Mouse (Mus musculus) neural tube, embryonic 12.5 days (tissue): ENCODE data around the gene Nav1. TPM values are rescaled to one million over a fixed set of nuclear protein-coding genes. Genes with fewer than 3 reads are reported as not detected.
A peak's percentile ranks its signal among the peaks of the same experiment; 100 is the strongest.

Experiments
- ATAC-seq: fragments of 200-750 bp; cut with Nextera tagmentation; 2 replicates; pipeline ENCODE4 v1.8.0; 2017; ENCODE audit warnings: low read depth, mild to moderate bottlenecking, moderate TSS enrichment, moderate library complexity; ENCODE audit not compliant: low FRiP score
- H3K27ac ChIP-seq: fragments of 300-500 bp; sonication (generic); 2 replicates; pipeline ENCODE4 v1.5.1; 2016
- H3K27me3 ChIP-seq: fragments of 300-500 bp; sonication (generic); replicated peaks from 2 replicates; pipeline ENCODE4 v1.6.1; 2016; ENCODE audit warnings: mild to moderate bottlenecking
- H3K36me3 ChIP-seq: fragments of 300-500 bp; sonication (generic); 2 replicates; pipeline ENCODE4 v1.6.1; 2016; ENCODE audit warnings: mild to moderate bottlenecking
- H3K4me1 ChIP-seq: fragments of 300-500 bp; sonication (generic); 2 replicates; pipeline ENCODE4 v1.6.1; 2016
- H3K4me2 ChIP-seq: fragments of 300-500 bp; sonication (generic); replicated peaks from 2 replicates; pipeline ENCODE4 v1.6.1; 2016; ENCODE audit warnings: mild to moderate bottlenecking
- H3K4me3 ChIP-seq: fragments of 300-500 bp; sonication (generic); 2 replicates; pipeline ENCODE4 v1.5.1; 2016
- H3K9ac ChIP-seq: fragments of 300-500 bp; sonication (generic); 2 replicates; pipeline ENCODE4 v1.6.1; 2016; ENCODE audit warnings: mild to moderate bottlenecking
- H3K9me3 ChIP-seq: fragments of 300-500 bp; sonication (generic); 2 replicates; pipeline ENCODE4 v1.6.1; 2016; ENCODE audit warnings: mild to moderate bottlenecking
- WGBS: fragments of 180-500 bp; shearing (Covaris S2); methylation state at CpG from one replicate; pipeline ENCODE4 v1.1.7; 2016; 5-methylcytosine and 5-hydroxymethylcytosine counted together
- polyA plus RNA-seq: library from polyadenylated mRNA; unstranded; fragments of >200 nt; fragmentation: Nextera tagmentation; extraction: Ambion mirVana; gene quantifications from 2 replicates; pipeline ENCODE4 v1.2.1, GENCODE M21; 2016

The Nav1 gene
- polyA plus RNA-seq, 1 experiment from 2014 or later = 29.9 TPM

- Histone ChIP-seq H3K9ac (no peak overlapping the region), H3K9me3 (no peaks in the 10 kb centered on the region), H3K4me2 (no peak overlapping the region), H3K4me1 (peaks cover 6% of the 10 kb centered on the region; the same call in 1 of the 2 replicates), H3K36me3 (peaks cover 22% of the 10 kb centered on the region), H3K4me3 (no peak overlapping the region), H3K27ac (no peak overlapping the region), H3K27me3 (no peaks in the 10 kb centered on the region)
- no peak for ATAC-seq
- 54% methylated on average over 2 of the region's 2 CpGs for WGBS
Measured at GRCm38 (mm10) chr1:135435823-135436222, 171.3 kb downstream of the Nav1 start.

- H3K27me3 ChIP-seq = no peaks in the 10 kb centered on the region
- peak; percentile 68 for ATAC-seq
- peak overlapping the region; percentile 79 for H3K4me2 ChIP-seq
- H3K4me3 ChIP-seq = peak overlapping the region; percentile 91
- peak overlapping the region; percentile 87; the same call in 1 of the 2 replicates for H3K27ac ChIP-seq
- peaks cover 12% of the 10 kb centered on the region; the same call in 1 of the 2 replicates for H3K36me3 ChIP-seq
- no peaks in the 10 kb centered on the region for H3K9me3 ChIP-seq
- 2% methylated on average over 14 of the region's 14 CpGs for WGBS
- peaks cover 27% of the 10 kb centered on the region for H3K4me1 ChIP-seq
- H3K9ac ChIP-seq = peak overlapping the region; percentile 95
Measured at GRCm38 (mm10) chr1:135430669-135431017, 176.5 kb downstream of the Nav1 start.

GRCm38 (mm10) chr1:135429901-135430668 is 177.0 kb downstream of the Nav1 start, which contains the start of gene Ipo9:
Ipo9 (minus strand) TSS chr1:135430499.
- Histone ChIP-seq H3K4me1 (peaks cover 27% of the 10 kb centered on the region), H3K27ac (peak within 1 kb of the TSS; percentile 87), H3K9me3 (no peaks in the 10 kb centered on the region), H3K4me3 (peak within 1 kb of the TSS; percentile 91), H3K4me2 (peak within 1 kb of the TSS; percentile 79), H3K27me3 (no peaks in the 10 kb centered on the region), H3K9ac (peak within 1 kb of the TSS; percentile 95), H3K36me3 (peaks cover 18% of the 10 kb centered on the region)
- peak; percentile 94 for ATAC-seq
- WGBS = under 1% methylated on average over 65 of the region's 65 CpGs

- ATAC-seq = no peak
- Histone ChIP-seq H3K9me3 (no peaks in the 10 kb centered on the region), H3K27ac (no peak overlapping the region), H3K27me3 (no peaks in the 10 kb centered on the region), H3K4me1 (peaks cover 27% of the 10 kb centered on the region), H3K9ac (no peak overlapping the region), H3K4me3 (no peak overlapping the region), H3K4me2 (peak overlapping the region; percentile 79; the same call in 1 of the 2 replicates), H3K36me3 (peaks cover 33% of the 10 kb centered on the region)
- WGBS = 89% methylated on average over 6 of the region's 6 CpGs
Measured at GRCm38 (mm10) chr1:135427390-135427789, 179.7 kb downstream of the Nav1 start.

- H3K4me3 ChIP-seq = no peak overlapping the region
Measured at GRCm38 (mm10) chr1:135426645-135427044, 180.4 kb downstream of the Nav1 start.

GRCm38 (mm10) chr1:135422772-135423171 is 184.3 kb downstream of the Nav1 start:
- Histone ChIP-seq H3K27ac (no peak overlapping the region), H3K27me3 (no peaks in the 10 kb centered on the region), H3K9ac (no peak overlapping the region), H3K36me3 (peaks cover 59% of the 10 kb centered on the region), H3K4me2 (no peak overlapping the region), H3K4me1 (peaks cover 5% of the 10 kb centered on the region), H3K4me3 (no peak overlapping the region), H3K9me3 (no peaks in the 10 kb centered on the region)
- 94% methylated on average over 6 of the region's 6 CpGs for WGBS
- no peak for ATAC-seq

More at GRCm38 (mm10) chr1:135426645-135427044, 180.4 kb downstream of the Nav1 start:
- no peak for ATAC-seq
- no peak overlapping the region for H3K9ac ChIP-seq
- H3K27ac ChIP-seq = no peak overlapping the region
- H3K4me2 ChIP-seq = no peak overlapping the region
- H3K9me3 ChIP-seq = no peaks in the 10 kb centered on the region
- peaks cover 33% of the 10 kb centered on the region for H3K36me3 ChIP-seq
- no peaks in the 10 kb centered on the region for H3K27me3 ChIP-seq
- H3K4me1 ChIP-seq = peaks cover 27% of the 10 kb centered on the region
- 95% methylated on average over 10 of the region's 10 CpGs for WGBS

- no peak overlapping the region for H3K4me3 ChIP-seq
- no peak for ATAC-seq
- no peak overlapping the region for H3K9ac ChIP-seq
- H3K36me3 ChIP-seq = peaks cover 94% of the 10 kb centered on the region
- H3K9me3 ChIP-seq = no peaks in the 10 kb centered on the region
- no peaks in the 10 kb centered on the region for H3K27me3 ChIP-seq
- H3K4me1 ChIP-seq = no peaks in the 10 kb centered on the region
- H3K4me2 ChIP-seq = no peak overlapping the region
- H3K27ac ChIP-seq = no peak overlapping the region
Measured at GRCm38 (mm10) chr1:135413996-135414395, 193.1 kb downstream of the Nav1 start.

GRCm38 (mm10) chr1:135412130-135412529 is 195.0 kb downstream of the Nav1 start:
- no peaks in the 10 kb centered on the region for H3K27me3 ChIP-seq
- no peaks in the 10 kb centered on the region for H3K4me1 ChIP-seq
- WGBS = 88% methylated on average over 4 of the region's 4 CpGs
- H3K36me3 ChIP-seq = peaks cover 92% of the 10 kb centered on the region
- H3K4me3 ChIP-seq = no peak overlapping the region
- no peak overlapping the region for H3K9ac ChIP-seq
- ATAC-seq = no peak
- H3K4me2 ChIP-seq = no peak overlapping the region
- H3K27ac ChIP-seq = no peak overlapping the region
- H3K9me3 ChIP-seq = no peaks in the 10 kb centered on the region

GRCm38 (mm10) chr1:135410967-135411366 is 196.1 kb downstream of the Nav1 start:
- no peak overlapping the region for H3K4me3 ChIP-seq
- no peak overlapping the region for H3K27ac ChIP-seq
- H3K4me1 ChIP-seq = no peaks in the 10 kb centered on the region
- no peak overlapping the region for H3K9ac ChIP-seq
- 81% methylated on average over 2 of the region's 2 CpGs for WGBS
- peaks cover 90% of the 10 kb centered on the region for H3K36me3 ChIP-seq
- H3K27me3 ChIP-seq = no peaks in the 10 kb centered on the region
- H3K4me2 ChIP-seq = no peak overlapping the region
- ATAC-seq = no peak
- H3K9me3 ChIP-seq = no peaks in the 10 kb centered on the region

- no peak for ATAC-seq
- 97% methylated on average over 4 of the region's 4 CpGs for WGBS
Measured at GRCm38 (mm10) chr1:135408973-135409372, 198.1 kb downstream of the Nav1 start.

GRCm38 (mm10) chr1:135405356-135405755 is 201.7 kb downstream of the Nav1 start:
- Histone ChIP-seq H3K27ac (no peak overlapping the region), H3K4me2 (no peak overlapping the region), H3K9ac (no peak overlapping the region), H3K27me3 (no peaks in the 10 kb centered on the region), H3K36me3 (peaks cover 93% of the 10 kb centered on the region), H3K9me3 (no peaks in the 10 kb centered on the region), H3K4me1 (no peaks in the 10 kb centered on the region), H3K4me3 (no peak overlapping the region)
- 90% methylated on average over 7 of the region's 7 CpGs for WGBS
- ATAC-seq = no peak

More at GRCm38 (mm10) chr1:135408973-135409372, 198.1 kb downstream of the Nav1 start:
- Histone ChIP-seq H3K27ac (no peak overlapping the region), H3K36me3 (peaks cover 92% of the 10 kb centered on the region), H3K9ac (no peak overlapping the region), H3K9me3 (no peaks in the 10 kb centered on the region), H3K4me1 (no peaks in the 10 kb centered on the region), H3K4me3 (no peak overlapping the region), H3K4me2 (no peak overlapping the region), H3K27me3 (no peaks in the 10 kb centered on the region)

- no peaks in the 10 kb centered on the region for H3K27me3 ChIP-seq
- H3K9ac ChIP-seq = no peak overlapping the region
- H3K4me1 ChIP-seq = no peaks in the 10 kb centered on the region
- no peaks in the 10 kb centered on the region for H3K9me3 ChIP-seq
- H3K4me3 ChIP-seq = no peak overlapping the region
- H3K36me3 ChIP-seq = peaks cover 89% of the 10 kb centered on the region
- no peak overlapping the region for H3K27ac ChIP-seq
- H3K4me2 ChIP-seq = no peak overlapping the region
- 98% methylated on average over 3 of the region's 3 CpGs for WGBS
- ATAC-seq = no peak
Measured at GRCm38 (mm10) chr1:135401452-135402110, 205.5 kb downstream of the Nav1 start.
